Mouse (Mus musculus): ENCODE results near the gene Jsrp1.
A peak's percentile ranks its signal among the peaks of the same experiment; 100 is the strongest.

DNA sequence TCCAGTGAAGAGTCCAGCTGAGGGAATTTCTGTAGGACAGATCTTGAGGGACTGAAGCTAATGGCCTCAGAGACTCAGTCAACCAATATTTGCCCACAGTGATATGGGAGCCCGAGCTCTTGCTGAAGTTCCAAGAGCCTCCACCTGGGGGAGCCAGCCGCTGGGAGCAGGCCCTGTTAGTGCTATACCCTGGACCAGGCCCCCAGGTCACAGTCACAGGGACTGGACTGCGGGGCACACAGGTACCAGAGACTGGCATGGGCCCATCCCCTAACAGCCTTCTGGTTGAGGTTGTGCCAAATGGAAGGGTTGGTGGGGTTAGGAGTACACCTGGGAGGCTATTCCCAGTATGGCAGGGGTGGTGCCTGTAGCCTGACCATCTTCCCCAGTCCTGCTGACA, 7.4 kb downstream of the Jsrp1 start:
- peak; percentile 74 for TF ChIP-seq CTCF (IDR thresholded peaks at IDR 0.05; ENCODE audit: borderline replicate concordance, control insufficient read depth, extremely low read depth, insufficient read depth, low read length, poor library complexity)
- no peak for TF ChIP-seq POLR2A (IDR thresholded peaks at IDR 0.05; ENCODE audit: control insufficient read depth, extremely low read depth, insufficient read depth, low read length, poor library complexity)
